Mouse (Mus musculus) cerebellum, postnatal 4 days (tissue): Measurements from ENCODE around the gene Nop58.
"Not testable (repeated sequence)": the region's sequence is repeated elsewhere in the genome, so short reads cannot be mapped to it uniquely, and the experiment has no call there.

Experiments used
- DNase-seq, 2 experiments: peaks; one replicate each; pipeline ENCODE4 v3.0.0; 2022; ENCODE audit warnings: low spot score in 2 of 2, mixed read lengths in 1 of 2

Gene Nop58

DNA sequence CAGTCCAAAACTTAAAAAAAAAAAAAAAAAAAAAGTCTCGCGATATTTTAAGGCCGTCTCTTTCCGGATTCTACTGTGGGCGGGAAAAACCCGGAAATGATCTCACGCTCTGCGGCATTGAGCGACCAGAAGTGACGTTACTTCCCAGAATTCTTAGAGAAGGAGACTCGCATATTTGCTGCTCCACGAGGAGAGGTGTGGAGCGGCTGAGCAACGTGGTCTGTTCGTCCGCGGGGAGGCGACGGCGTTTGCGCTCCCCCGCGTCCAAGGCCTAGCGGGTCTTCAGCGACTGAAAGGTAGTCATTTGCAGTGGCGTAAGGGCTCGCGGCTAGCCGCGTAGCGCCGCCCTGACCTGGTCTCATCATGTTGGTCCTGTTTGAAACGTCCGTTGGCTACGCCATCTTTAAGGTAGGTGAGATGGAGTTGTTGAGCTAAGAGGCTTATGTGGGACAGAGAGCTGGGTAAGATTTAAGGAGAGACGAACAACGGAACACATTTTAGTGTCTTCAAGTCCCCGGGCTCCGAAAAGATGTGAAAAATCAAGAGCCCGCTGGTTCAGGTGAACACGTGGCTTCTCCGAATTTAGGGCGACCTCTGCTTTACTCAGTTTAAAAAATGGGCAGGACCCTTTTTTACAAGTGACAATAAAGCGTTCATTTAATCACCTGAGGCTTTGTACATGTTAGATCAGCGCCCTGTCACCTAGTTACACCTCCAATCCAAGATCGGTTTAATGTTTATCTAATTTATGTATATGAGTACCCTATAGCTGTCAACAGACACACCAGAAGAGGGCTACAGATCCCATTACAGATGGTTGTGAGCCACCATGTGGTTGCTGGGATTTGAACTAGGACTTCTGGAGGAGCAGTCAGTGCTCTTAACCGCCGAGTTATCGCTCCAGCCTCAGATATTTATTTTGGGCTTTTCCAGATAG, at the start of gene Nop58:
TSS of gene Nop58 (plus strand) at position 153 of the 937 bp plus-strand sequence.
- DNase-seq, result peak; percentile 57 to 78

DNA sequence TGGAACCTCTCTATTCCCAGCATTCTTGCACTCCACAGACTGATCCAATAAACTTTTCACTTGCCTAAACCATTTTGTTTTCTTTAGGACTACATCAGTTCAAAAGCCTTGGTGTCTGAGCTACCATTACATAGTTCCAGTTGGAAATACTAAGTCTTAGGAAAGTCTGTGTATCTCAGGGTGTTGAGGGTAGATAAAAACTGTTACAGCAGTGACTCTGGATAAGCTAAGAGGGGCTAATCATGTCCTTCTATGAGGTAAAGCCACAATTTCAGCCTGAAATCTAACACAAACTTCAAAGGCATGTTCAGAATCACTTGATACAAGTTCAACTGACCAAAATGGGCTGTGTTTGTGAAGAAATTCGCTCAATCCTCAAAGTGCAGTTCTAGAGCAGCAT, 48.4 kb upstream of the Nop58 start:
- no peak for DNase-seq

DNA sequence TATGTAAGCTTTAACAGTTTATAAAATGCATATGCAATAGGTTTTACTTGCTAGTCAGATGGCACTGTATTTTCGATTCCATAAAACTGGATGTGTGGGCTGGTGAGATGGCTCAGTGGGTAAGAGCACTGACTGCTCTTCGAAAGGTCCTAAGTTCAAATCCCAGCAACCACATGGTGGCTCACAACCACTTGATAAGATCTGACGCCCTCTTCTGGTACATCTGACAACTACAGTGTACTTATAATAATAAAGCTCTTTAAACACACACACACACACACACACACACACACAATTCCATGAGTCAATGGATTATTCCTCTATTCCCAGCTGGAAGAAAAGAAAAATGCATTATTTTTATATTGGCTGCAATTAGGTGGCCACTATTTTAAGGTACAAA, 46.4 kb upstream of the Nop58 start:
- DNase-seq, result no peak

DNA sequence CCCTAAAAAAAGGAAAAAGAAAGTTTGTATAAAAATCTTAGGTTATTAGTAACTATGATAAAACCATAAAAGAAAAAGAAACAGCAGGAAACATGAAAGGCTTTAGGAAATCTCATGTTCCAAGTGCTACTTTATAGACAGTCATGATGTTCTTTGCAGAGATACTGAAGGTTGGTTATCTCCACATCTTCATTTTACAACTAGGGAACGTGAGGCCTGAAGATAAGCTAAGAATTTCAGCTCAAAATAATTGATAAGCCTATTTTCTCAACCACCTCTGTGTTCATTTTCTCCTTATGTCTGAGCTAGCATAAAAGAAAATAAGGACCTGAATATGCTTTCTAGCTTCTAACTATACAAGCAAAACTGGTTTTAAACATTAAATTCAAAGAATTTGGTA, 42.3 kb upstream of the Nop58 start:
- DNase-seq, result no peak

DNA sequence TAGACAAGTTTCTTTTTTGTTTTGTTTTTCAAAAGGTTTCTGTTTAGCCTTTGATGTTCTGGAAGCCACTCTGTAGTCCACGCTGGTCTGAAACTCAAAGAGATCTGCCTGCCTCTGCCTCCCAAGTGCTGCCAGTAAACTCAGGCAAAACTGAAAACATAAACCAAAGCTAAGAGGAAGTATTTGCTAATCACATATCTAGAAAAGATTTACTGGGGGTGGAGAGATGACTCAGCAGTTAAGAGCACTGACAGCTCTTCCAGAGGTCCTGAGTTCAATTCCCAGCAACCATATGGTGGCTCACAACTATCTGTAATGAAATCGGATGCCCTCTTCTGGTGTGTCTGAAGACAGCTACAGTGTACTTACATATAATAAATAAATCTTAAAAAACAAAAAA, 38.3 kb upstream of the Nop58 start:
- DNase-seq, result not testable (repeated sequence)

DNA sequence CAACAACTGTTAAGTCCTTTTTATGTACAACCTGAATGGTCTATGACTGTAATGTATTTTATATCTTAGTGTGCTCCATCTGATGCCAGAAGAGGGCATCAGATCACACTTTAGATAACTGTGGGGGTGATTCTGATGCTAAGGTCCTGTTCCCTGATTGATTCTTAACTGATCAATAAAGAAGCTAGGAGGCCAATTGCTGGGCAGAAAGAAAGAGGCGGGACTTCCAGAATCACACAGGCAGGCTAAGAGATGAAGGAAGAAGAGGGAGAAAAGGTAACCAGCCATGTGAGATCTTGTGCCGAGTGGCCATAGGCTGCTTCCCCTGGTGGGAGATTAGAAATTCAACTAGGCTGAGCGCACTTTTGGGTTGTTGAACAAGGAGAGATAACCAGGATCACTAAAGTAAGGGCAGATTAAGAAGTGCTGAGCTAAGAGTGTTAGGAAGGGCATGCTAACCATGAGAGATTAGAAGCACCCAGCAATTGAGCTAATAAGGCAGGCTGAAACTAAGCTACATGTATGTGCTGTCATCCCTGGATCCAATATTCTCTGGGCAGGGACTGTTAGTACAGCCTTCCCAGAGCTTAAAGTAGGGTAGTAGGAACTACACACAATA, 33.5 kb upstream of the Nop58 start:
- DNase-seq, result no peak

DNA sequence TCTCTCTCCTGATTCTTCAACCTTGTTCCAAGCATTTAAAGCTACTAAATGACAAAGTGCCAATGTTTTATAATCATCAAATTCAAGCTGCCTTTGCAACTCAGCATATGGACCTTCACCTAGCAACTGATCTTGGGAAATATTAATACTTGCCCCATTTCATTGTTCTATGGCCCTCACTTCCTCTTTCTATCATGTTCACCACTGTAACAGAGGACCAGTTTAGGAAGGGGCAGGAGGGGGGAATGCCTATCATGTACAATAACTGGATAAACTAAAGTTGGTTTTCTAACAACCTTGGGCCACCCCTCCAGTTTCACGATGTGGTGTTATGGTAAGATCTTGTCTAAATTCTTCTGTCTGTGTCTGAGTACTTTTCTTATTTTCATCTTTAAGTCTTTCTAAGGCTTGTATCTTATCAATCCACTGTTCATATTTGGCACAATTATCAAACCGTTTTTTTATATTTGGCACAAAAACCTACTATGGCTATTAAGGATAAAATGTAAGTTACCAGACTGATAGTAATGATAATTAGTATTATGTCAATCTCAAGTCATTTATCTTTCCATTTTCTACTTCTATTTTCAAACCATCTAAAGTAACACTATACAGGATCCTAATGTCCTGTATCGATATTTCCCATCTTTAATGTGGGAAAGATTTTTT, 31.4 kb upstream of the Nop58 start:
- DNase-seq, result no peak

DNA sequence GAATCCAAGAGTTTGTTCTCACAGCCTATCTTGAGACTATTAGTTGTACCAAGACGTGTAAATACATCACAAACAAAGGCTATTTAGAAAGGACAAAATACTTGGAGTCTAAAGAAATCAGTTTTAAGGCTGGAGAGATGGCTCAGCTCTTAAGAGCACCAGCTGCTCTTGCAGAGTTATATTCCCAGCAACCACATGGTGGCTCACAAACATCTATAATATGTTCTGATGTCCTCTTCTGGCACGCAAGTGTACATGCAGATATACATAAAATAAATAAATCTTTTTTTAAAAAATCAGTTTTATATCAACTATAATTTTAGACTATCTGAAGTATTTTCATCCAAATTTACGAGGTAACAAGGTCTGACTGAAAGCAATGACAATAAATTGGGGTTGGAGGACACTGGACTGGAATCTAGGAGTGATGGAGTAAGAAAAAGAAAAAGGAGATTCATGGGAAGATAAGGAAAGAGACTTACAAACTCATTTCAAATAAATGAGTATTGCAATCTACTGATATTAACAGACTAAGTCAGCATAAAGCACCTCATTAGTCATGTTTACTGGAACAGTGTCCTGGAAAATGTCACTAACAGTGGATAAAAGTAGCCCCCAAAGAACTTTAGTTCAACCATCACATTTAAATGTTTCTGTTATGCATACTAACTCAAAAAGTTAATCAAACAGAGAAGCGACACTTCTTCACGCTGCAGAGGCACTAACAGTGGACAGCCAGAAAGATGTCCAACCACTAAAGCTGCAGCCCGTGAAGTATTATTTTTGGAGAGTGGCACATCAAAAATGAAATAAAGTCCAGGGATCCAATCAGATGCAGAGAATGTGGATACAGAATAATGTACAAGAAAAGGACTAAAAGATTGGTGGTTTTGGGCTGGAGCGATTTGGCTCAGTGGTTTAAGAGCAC, 28.3 kb upstream of the Nop58 start:
- no peak for DNase-seq

DNA sequence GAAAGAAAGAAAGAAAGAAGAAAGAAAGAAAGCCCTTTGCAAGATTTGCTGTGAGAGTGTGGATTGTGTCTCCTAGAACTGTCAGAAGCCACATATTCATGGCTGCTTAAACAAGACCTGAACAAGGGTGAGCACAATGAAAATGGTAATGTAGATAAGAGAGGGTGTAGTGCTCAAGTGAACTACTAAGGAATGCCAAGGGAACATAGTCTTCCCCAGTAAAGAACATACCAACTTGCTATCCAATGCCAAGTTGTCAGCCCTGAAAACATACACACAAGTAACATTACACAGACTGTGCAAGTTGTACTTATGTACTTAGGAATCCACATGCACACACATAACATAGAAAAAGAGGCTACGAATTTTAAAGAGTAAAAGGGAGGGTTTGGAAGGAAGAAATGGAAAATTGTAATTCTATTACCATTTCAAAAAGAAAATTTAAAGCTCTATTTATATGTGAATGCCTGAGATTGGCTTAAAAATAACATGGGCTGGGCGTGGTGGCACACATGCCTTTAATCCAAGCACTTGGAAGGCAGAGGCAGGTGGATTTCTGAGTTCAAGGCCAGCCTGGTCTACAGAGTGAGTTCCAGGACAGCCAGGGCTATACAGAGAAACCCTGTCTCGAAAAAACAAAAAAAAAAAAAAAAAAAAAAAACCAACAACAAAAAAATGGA, 21.2 kb upstream of the Nop58 start:
- DNase-seq, result no peak

DNA sequence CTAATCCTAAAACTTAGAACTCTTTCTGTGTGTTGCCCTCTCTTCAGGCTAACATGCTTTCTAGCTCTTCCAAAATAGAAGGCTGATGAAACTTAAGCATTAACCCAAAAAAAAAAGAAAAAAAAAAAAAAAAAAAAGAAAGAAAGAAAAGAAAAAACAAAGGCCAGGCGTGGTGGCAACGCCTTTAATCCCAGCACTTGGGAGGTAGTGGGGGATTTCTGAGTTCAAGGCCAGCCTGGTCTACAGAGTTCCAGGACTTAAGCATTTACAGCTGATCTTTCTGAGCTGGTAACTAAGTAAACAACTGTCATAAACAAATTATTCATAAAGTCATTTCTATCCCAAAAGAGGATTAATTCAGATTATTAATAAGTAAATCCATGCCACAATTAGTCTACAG, 15.9 kb upstream of the Nop58 start:
- DNase-seq, result no peak

DNA sequence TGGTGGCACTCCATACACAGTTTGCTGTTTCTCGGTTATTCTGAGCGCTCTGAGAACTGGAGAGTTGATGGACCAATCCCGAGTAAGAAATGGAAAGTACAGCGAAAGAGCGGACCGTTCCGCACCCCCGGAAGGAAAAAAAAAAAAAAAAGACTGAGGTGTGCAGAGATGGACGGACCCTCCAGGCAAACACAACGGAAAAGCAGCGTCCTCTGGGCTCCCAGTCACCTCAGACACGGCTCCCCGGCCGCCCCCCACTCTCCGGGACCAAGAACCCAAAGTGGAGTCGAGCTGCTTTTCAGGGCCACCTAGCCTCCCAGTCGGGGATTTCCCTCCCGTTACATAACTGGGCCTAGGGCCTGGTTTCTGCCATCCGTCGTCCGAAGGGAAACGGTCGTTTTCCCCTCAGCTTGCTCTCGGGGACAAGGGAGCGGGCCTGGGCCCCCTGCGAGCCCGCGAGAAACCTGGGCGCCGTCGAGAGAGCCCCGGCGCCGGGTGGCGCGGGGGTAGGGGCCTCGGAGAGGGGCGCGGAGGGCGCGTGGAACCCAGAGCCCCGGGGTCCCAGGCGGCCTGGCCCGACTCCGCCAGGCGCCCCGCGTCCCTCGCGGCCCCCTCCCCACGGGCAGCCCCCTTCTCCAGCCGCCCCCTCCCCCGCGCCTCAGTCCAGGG, 14.7 kb upstream of the Nop58 start:
- DNase-seq, result peak; percentile 15 to 19

DNA sequence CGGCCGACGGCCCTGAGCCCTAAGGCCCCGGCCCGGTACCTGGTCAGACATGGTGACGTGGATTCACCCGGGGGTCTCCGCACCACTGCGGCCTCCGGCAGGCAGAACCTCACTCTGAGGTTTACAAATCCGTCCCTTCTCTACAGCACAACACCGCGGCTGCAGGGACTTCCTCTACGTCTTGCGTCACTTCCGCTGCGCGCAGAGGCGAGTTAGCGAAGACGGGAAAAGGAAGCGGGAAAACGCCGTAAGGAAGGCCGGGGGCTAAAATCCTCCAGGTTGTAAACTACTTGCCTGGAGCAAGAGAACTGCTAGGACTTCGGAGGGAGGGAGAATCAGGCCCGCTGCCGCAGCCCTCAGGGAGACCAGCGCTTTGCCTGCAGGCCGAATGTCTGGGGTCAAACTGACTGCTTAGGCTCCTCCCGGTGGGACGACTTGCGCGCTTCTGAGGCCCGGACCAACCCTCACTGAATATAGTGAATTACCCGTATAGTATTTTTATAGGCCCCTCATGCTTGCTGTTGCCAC, 14.1 kb upstream of the Nop58 start, which contains the start of gene Sumo1:
TSS of gene Sumo1 (minus strand) at position 194 of the 528 bp plus-strand sequence.
- DNase-seq, result peak; percentile 66 to 83

DNA sequence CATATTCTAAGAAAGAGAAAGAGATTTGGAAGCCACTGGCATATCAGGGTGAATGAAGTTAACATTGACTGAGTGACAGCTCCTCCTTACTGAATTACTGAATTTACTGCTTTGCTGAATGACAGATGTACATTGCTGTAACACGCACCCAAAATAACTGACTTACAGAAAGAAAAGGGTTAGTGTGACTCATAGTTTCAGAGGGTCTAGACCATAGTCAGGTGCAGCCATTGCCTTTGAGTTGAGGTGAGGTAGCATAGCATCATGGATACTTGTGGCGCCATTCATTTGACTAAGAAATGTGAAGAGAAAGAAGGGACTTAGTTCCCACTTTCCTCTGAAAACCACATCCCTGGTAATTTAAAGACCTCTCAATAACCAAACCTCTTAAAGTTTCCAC, 11.1 kb upstream of the Nop58 start:
- DNase-seq, result no peak

DNA sequence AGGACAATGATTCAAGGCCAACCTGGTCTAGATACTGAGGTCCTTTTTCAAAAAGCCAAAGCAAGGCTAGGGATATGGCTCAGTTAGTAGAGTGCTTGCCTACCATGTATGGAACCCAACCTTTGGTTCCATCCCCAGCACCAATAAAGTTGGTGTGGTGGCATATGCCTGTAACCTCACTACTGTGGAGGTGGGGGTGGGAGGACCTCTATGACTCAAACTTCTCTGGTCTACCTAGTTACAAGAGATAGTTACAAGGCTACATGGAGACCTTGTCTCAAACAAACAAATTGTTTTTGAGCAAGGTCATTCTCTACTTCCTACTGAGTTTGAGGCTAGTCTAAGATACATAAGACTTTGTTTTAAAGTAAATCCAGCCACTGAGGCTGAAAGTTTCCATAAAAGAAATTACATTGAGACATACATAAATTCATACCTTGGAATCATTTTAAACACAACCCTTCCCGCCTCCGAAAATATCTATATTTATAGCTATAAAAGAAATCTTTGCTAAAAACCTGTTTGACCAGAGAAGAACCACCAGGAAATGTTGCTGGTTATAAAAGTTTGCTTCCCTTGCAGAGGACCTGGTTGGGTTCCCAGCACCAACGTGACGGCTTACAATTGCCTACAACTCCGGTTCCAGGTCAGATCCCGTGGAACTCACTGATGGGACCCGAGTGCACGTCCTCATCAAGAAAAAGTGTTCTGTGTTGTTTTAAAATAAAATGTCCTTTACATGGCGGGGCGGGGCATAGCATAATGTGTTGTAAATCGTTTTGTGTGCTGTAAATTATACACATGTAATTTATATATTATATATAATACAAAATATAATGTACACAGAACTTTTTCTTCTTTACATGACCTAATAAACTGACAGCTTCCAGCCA, 599 bp upstream of the Nop58 start:
- peak in 1 of 2 experiments; percentile 16 for DNase-seq

DNA sequence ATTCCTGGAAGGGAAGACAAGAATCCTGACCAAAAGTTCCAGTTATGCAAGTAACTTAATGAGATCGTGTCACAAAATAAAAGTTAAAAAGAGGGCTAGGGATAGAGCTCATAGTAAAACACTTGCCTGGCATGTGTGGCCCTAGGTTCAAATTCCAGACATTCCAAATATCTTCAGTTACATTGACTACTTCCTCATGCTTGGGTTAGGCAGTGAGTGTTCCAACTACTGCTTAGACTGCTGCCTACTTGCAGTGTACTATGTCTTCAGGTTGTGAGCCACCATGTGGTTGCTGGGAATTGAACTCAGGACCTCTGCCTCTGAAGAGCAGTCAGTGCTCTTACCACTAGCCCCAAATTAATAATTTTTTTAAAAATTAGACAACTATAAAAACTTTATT, 2.7 kb downstream of the Nop58 start:
- no peak for DNase-seq

DNA sequence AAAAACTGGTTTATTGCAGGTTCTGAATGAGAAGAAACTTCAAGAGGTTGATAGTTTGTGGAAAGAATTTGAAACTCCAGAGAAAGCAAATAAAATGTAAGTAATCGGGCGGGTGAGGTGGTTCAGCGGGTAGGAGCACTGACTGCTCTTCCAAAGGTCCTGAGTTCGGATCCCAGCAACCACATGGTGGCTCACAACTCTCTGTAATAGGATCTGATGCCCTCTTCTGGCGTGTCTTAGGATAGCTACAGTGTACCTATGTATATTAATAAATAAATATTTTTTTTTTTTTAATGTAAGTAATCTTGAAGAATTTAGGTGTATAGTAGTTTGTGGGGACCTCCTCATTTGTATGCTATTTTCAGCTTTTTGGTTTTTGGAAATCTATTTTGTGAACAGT, 5.7 kb downstream of the Nop58 start:
- DNase-seq, result no peak

DNA sequence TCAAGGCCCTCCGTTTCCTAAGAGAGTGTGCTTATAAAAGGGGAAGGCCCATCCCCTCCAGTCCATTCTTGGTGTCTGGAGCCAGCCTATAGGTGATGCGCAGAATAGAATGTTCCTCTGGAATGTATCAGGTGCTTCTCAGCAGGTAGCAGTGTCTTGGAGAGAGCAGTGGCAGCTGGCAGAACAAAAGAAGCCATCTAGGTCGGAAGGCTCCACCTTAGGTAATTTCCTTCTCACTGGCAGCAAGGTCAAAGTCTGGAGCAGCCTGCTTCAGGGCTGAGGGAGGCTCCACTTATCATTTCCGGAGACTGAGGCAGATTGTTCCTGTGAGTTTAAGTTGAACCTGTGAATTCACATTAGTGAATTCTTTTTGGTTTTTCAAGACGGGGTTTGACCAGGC, 13.0 kb downstream of the Nop58 start:
- DNase-seq, result no peak

DNA sequence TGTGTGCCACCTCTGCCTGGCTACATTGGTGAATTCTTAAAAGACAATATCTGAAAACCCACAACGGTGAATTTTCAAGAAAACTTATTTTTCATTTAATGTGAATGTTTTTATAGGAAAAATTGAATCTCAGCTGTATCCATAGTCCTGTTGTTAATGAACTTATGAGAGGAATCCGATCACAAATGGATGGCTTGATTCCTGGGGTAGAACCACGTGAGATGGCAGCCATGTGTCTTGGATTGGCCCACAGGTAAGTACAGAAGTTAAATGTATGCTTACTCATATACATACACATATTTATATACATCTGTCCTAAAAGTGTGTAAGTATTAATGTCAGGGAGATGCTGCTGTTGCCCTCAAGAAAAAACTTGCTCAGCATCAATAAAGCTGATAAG, 13.4 kb downstream of the Nop58 start:
- no peak for DNase-seq

DNA sequence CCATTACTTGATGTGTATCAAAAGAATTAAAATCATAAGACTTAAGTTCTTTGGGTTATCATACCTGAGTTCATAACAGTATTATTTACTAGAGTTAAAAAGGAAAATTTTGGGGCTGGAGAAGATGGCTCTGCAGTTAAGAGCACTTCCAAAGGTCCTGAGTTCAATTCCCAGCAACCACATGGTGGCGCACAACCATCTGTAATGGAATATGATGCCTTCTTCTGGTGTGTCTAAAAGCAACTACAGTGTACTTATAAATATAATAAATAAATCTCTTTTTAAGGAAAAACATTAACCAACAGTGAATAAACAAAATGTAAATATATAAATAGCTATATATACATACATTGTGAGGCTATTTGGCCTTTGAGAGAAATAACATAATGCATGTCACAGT, 17.0 kb downstream of the Nop58 start:
- no peak for DNase-seq
